Mouse (Mus musculus): ENCODE data around the gene Sgce.

- TF ChIP-seq POLR2AphosphoS5 (IDR thresholded peaks at IDR 0.05; ENCODE audit: borderline replicate concordance, low read depth, low read length) (no peak), ZNF384 (IDR thresholded peaks at IDR 0.05; ENCODE audit: low read depth, low read length) (no peak), POLR2A (IDR thresholded peaks at IDR 0.05; ENCODE audit: control insufficient read depth in 1 of 2, insufficient read depth in 1 of 2, low read depth in 1 of 2, low read length in 2 of 2, poor library complexity in 1 of 2) (no peak), KAT2A (conservative IDR thresholded peaks at IDR 0.05; ENCODE audit: low read depth, low read length) (no peak), E2F4 (IDR thresholded peaks at IDR 0.05; ENCODE audit: borderline replicate concordance, low read depth, low read length) (no peak), MXI1 (IDR thresholded peaks at IDR 0.05; ENCODE audit: low read depth, low read length) (no peak), SMC3 (IDR thresholded peaks at IDR 0.05; ENCODE audit: low read depth, low read length) (no peak), ZC3H11A (IDR thresholded peaks at IDR 0.05; ENCODE audit: low read depth, low read length) (no peak), CTCF (IDR thresholded peaks at IDR 0.05 in 2 of 3, conservative IDR thresholded peaks at IDR 0.05 in 1 of 3; ENCODE audit: control insufficient read depth in 1 of 3, insufficient read depth in 1 of 3, low read depth in 2 of 3, low read length in 3 of 3, poor library complexity in 1 of 3, severe bottlenecking in 1 of 3) (no peak), USF1 (IDR thresholded peaks at IDR 0.05; ENCODE audit: low read depth, low read length) (no peak), MAFK (IDR thresholded peaks at IDR 0.05; ENCODE audit: borderline replicate concordance, low read depth, low read length) (no peak), ZMIZ1 (IDR thresholded peaks at IDR 0.05; ENCODE audit: low read depth, low read length) (no peak)
These were observed 4.3 kb upstream of the Sgce start for GRCm38 (mm10) chr6:4751355-4751754.

Data from MEL (cell line).